Mouse (Mus musculus): Measurements from ENCODE around the gene Zfp568.

DNA sequence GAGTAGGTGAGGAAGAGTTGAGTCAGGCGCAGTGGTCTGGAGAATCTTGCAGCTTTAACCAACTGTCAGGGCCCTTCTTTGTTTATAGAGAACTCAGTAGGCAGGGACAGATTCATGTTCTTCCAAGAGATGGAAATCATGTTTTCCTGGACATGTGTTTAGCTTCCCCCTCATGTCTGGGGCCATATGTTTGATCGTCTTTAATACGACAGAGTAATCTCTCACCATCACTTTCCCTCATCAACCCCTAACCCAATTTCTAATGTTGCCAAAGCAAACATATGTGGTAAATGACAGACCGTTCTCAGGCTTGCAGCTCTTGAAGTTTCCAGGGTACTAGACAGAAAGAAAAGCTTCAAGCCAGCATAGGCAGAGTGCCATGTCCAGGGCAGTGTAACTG is 64.4 kb downstream of the Zfp568 start:
- no peak for TF ChIP-seq TAL1 (IDR thresholded peaks at IDR 0.05; ENCODE audit: low read length)
- no peak for TF ChIP-seq GATA1 (IDR thresholded peaks at IDR 0.05; ENCODE audit: low read length)
